Mouse (Mus musculus): ENCODE results near the gene Ddx56. TPM values are rescaled to one million over a fixed set of nuclear protein-coding genes. Genes with fewer than 3 reads are reported as not detected.

Ddx56 gene
- polyA plus RNA-seq, 1 experiment from 2014 or later = 80.2 TPM

GRCm38 (mm10) chr11:6276466-6276865, 8.9 kb upstream of the Ddx56 start:
- 89% methylated on average over 3 of the region's 3 CpGs for WGBS
- Histone ChIP-seq H3K27ac (replicated peaks; ENCODE audit: low read depth, low read length) (no peak overlapping the region), H3K9ac (replicated peaks; ENCODE audit: low read length) (no peak overlapping the region), H3K36me3 (ENCODE audit: control insufficient read depth, insufficient read depth, low read length) (peaks cover 13% of the 10 kb centered on the region), H3K9me3 (ENCODE audit: control insufficient read depth, low read length) (no peaks in the 10 kb centered on the region), H3K4me3 (replicated peaks; ENCODE audit: low read depth, low read length) (no peak overlapping the region), H3K27me3 (ENCODE audit: control insufficient read depth, insufficient read depth, low read length) (no peaks in the 10 kb centered on the region), H3K4me1 (ENCODE audit: control insufficient read depth, insufficient read depth, low read length) (peaks cover 17% of the 10 kb centered on the region), H3K4me2 (ENCODE audit: low read length) (no peak overlapping the region)
- no peak for ATAC-seq (ENCODE audit: low FRiP score, low TSS enrichment)
- no peak for DNase-seq

GRCm38 (mm10) chr11:6275094-6275484, 7.5 kb upstream of the Ddx56 start:
- WGBS = 25% methylated on average over 7 of the region's 7 CpGs
- peaks cover 17% of the 10 kb centered on the region for H3K4me1 ChIP-seq (ENCODE audit: control insufficient read depth, insufficient read depth, low read length)
- H3K4me3 ChIP-seq (replicated peaks; ENCODE audit: low read depth, low read length) = peak overlapping the region; percentile 99
- peak overlapping the region; percentile 96 for H3K9ac ChIP-seq (replicated peaks; ENCODE audit: low read length)
- H3K4me2 ChIP-seq (ENCODE audit: low read length) = peak overlapping the region; percentile 93
- no peak for DNase-seq
- ATAC-seq (ENCODE audit: low FRiP score, low TSS enrichment) = no peak; the same call in 1 of the 2 replicates
- H3K27ac ChIP-seq (replicated peaks; ENCODE audit: low read depth, low read length) = peak overlapping the region; percentile 91
- no peaks in the 10 kb centered on the region for H3K27me3 ChIP-seq (ENCODE audit: control insufficient read depth, insufficient read depth, low read length)
- no peaks in the 10 kb centered on the region for H3K9me3 ChIP-seq (ENCODE audit: control insufficient read depth, low read length)
- H3K36me3 ChIP-seq (ENCODE audit: control insufficient read depth, insufficient read depth, low read length) = peaks cover 25% of the 10 kb centered on the region

GRCm38 (mm10) chr11:6274387-6275093, 7.0 kb upstream of the Ddx56 start, which contains the start of gene Tmed4:
Gene Tmed4, minus strand, starts transcription at chr11:6274870.
- under 1% methylated on average over 39 of the region's 39 CpGs for WGBS
- DNase-seq = peak; percentile 99
- Histone ChIP-seq H3K4me1 (ENCODE audit: control insufficient read depth, insufficient read depth, low read length) (peaks cover 17% of the 10 kb centered on the region), H3K27ac (replicated peaks; ENCODE audit: low read depth, low read length) (peak within 1 kb of the TSS; percentile 91), H3K4me3 (replicated peaks; ENCODE audit: low read depth, low read length) (peak within 1 kb of the TSS; percentile 99), H3K9ac (replicated peaks; ENCODE audit: low read length) (peak within 1 kb of the TSS; percentile 96), H3K36me3 (ENCODE audit: control insufficient read depth, insufficient read depth, low read length) (peaks cover 29% of the 10 kb centered on the region), H3K27me3 (ENCODE audit: control insufficient read depth, insufficient read depth, low read length) (no peaks in the 10 kb centered on the region), H3K4me2 (ENCODE audit: low read length) (peak within 1 kb of the TSS; percentile 93), H3K9me3 (ENCODE audit: control insufficient read depth, low read length) (no peaks in the 10 kb centered on the region)
- ATAC-seq (ENCODE audit: low FRiP score, low TSS enrichment) = peak; percentile 96

- Histone ChIP-seq H3K4me3 (replicated peaks; ENCODE audit: low read depth, low read length) (peak overlapping the region; percentile 99), H3K27me3 (ENCODE audit: control insufficient read depth, insufficient read depth, low read length) (no peaks in the 10 kb centered on the region), H3K9ac (replicated peaks; ENCODE audit: low read length) (peak overlapping the region; percentile 96), H3K4me1 (ENCODE audit: control insufficient read depth, insufficient read depth, low read length) (peaks cover 18% of the 10 kb centered on the region), H3K27ac (replicated peaks; ENCODE audit: low read depth, low read length) (no peak overlapping the region), H3K9me3 (ENCODE audit: control insufficient read depth, low read length) (no peaks in the 10 kb centered on the region), H3K36me3 (ENCODE audit: control insufficient read depth, insufficient read depth, low read length) (peaks cover 33% of the 10 kb centered on the region), H3K4me2 (ENCODE audit: low read length) (peak overlapping the region; percentile 93)
- ATAC-seq (ENCODE audit: low FRiP score, low TSS enrichment) (no peak), DNase-seq (no peak)
- 64% methylated on average over 11 of the region's 11 CpGs for WGBS
These were observed 6.0 kb upstream of the Ddx56 start for GRCm38 (mm10) chr11:6273607-6274006.

GRCm38 (mm10) chr11:6266621-6267020, 951 bp downstream of the Ddx56 start:
- ATAC-seq (ENCODE audit: low FRiP score, low TSS enrichment) = no peak
- Histone ChIP-seq H3K4me1 (ENCODE audit: control insufficient read depth, insufficient read depth, low read length) (peaks cover 11% of the 10 kb centered on the region), H3K36me3 (ENCODE audit: control insufficient read depth, insufficient read depth, low read length) (peaks cover 69% of the 10 kb centered on the region), H3K27ac (replicated peaks; ENCODE audit: low read depth, low read length) (no peak overlapping the region), H3K4me2 (ENCODE audit: low read length) (peak overlapping the region; percentile 95), H3K9ac (replicated peaks; ENCODE audit: low read length) (peak overlapping the region; percentile 75), H3K4me3 (replicated peaks; ENCODE audit: low read depth, low read length) (peak overlapping the region; percentile 96), H3K27me3 (ENCODE audit: control insufficient read depth, insufficient read depth, low read length) (no peaks in the 10 kb centered on the region), H3K9me3 (ENCODE audit: control insufficient read depth, low read length) (no peaks in the 10 kb centered on the region)
- DNase-seq = no peak
- WGBS = 74% methylated on average over 9 of the region's 9 CpGs

- Histone ChIP-seq H3K4me2 (ENCODE audit: low read length) (no peak overlapping the region), H3K4me1 (ENCODE audit: control insufficient read depth, insufficient read depth, low read length) (peaks cover 2% of the 10 kb centered on the region), H3K36me3 (ENCODE audit: control insufficient read depth, insufficient read depth, low read length) (peaks cover 89% of the 10 kb centered on the region), H3K27me3 (ENCODE audit: control insufficient read depth, insufficient read depth, low read length) (no peaks in the 10 kb centered on the region), H3K9ac (replicated peaks; ENCODE audit: low read length) (no peak overlapping the region), H3K4me3 (replicated peaks; ENCODE audit: low read depth, low read length) (no peak overlapping the region), H3K9me3 (ENCODE audit: control insufficient read depth, low read length) (no peaks in the 10 kb centered on the region), H3K27ac (replicated peaks; ENCODE audit: low read depth, low read length) (no peak overlapping the region)
- ATAC-seq (ENCODE audit: low FRiP score, low TSS enrichment) = 0 out of 2 replicates have a peak, but pooled peaks have one; percentile 43
- peak; percentile 93 for DNase-seq
- WGBS = 75% methylated on average over 10 of the region's 10 CpGs
These were observed 6.0 kb downstream of the Ddx56 start for GRCm38 (mm10) chr11:6261434-6262082.

GRCm38 (mm10) chr11:6259413-6259812, 8.2 kb downstream of the Ddx56 start:
- WGBS = 97% methylated on average over 7 of the region's 7 CpGs
- Histone ChIP-seq H3K27ac (replicated peaks; ENCODE audit: low read depth, low read length) (no peak overlapping the region), H3K36me3 (ENCODE audit: control insufficient read depth, insufficient read depth, low read length) (peaks cover 68% of the 10 kb centered on the region), H3K9me3 (ENCODE audit: control insufficient read depth, low read length) (no peaks in the 10 kb centered on the region), H3K27me3 (ENCODE audit: control insufficient read depth, insufficient read depth, low read length) (no peaks in the 10 kb centered on the region), H3K4me2 (ENCODE audit: low read length) (no peak overlapping the region), H3K9ac (replicated peaks; ENCODE audit: low read length) (no peak overlapping the region), H3K4me1 (ENCODE audit: control insufficient read depth, insufficient read depth, low read length) (no peaks in the 10 kb centered on the region), H3K4me3 (replicated peaks; ENCODE audit: low read depth, low read length) (no peak overlapping the region)
- no peak for DNase-seq
- no peak for ATAC-seq (ENCODE audit: low FRiP score, low TSS enrichment)

- no peaks in the 10 kb centered on the region for H3K9me3 ChIP-seq (ENCODE audit: control insufficient read depth, low read length)
- ATAC-seq (ENCODE audit: low FRiP score, low TSS enrichment) (no peak), DNase-seq (no peak)
- no peaks in the 10 kb centered on the region for H3K27me3 ChIP-seq (ENCODE audit: control insufficient read depth, insufficient read depth, low read length)
- H3K36me3 ChIP-seq (ENCODE audit: control insufficient read depth, insufficient read depth, low read length) = peaks cover 42% of the 10 kb centered on the region
- no peaks in the 10 kb centered on the region for H3K4me1 ChIP-seq (ENCODE audit: control insufficient read depth, insufficient read depth, low read length)
- no peak overlapping the region for H3K4me3 ChIP-seq (replicated peaks; ENCODE audit: low read depth, low read length)
- 70% methylated on average over 6 of the region's 6 CpGs for WGBS
- no peak overlapping the region for H3K9ac ChIP-seq (replicated peaks; ENCODE audit: low read length)
- no peak overlapping the region for H3K4me2 ChIP-seq (ENCODE audit: low read length)
- no peak overlapping the region for H3K27ac ChIP-seq (replicated peaks; ENCODE audit: low read depth, low read length)
These were observed 11.0 kb downstream of the Ddx56 start for GRCm38 (mm10) chr11:6256490-6257072.
